Comparison of ENCODE assay signal across 15 mouse cellular contexts in the genomic region with DNA sequence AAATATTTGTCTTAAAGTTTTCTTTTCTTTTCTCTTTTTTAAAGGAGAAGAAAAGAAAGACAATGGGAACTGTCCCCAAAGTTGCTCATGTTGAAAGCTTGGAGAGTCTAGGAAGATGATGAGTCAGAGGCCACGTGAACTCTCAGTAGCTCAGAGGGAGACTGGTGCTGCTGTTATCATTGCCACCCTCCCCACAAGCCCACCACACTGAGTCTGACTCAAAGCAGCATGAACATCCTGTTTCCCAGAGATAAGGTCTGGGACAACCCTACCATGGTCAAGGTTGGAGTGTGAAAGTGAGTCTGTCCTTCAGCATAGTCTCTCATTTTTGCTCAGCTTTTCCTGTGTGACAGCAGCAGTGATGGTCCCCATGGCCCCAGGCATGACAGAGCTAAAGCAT.
DNase-seq lines count a peak whose midpoint lies in the region; ATAC-seq and TF ChIP-seq lines count a peak whose summit lies in the region.
"Had no signal": no experiment of that assay in that cellular context is flagged by ENCODE, and none has a peak within 500 bp of the region (broad histone marks: within the 10 kb centered on the region; RNA-seq: fewer than 3 reads in every experiment).

No protein-coding gene starts in this region.

- H3K36me3 ChIP-seq in G1E (replicated peaks): no peaks in the 10 kb centered on the region
- no peaks in the 10 kb centered on the region for H3K36me3 ChIP-seq in megakaryocyte, embryonic 14.5 days (replicated peaks; ENCODE audit: low read length)
- no peaks in the 10 kb centered on the region for H3K36me3 ChIP-seq in midbrain, embryonic 14.5 days (ENCODE audit: control insufficient read depth, insufficient read depth, low read length)
- H3K36me3 ChIP-seq: midbrain, embryonic 10.5 days had no signal

- H3K4me1 ChIP-seq in G1E (ENCODE audit: insufficient read depth, low read depth, low read length): peaks cover 75% of the 10 kb centered on the region
- peaks cover 81% of the 10 kb centered on the region for H3K4me1 ChIP-seq in megakaryocyte, embryonic 14.5 days
- no peaks in the 10 kb centered on the region for H3K4me1 ChIP-seq in midbrain, embryonic 14.5 days (ENCODE audit: control insufficient read depth, insufficient read depth, low read length)

- ATAC-seq in G1E (ENCODE audit: extremely low read depth, insufficient number of reproducible peaks, low FRiP score, poor library complexity, severe bottlenecking): peak; percentile 88
- ATAC-seq in midbrain, embryonic 14.5 days (ENCODE audit: low FRiP score, low TSS enrichment): no peak

- 67% methylated on average over 1 of the region's 1 CpGs for WGBS in midbrain, embryonic 14.5 days

- H3K27ac ChIP-seq in midbrain, embryonic 14.5 days (replicated peaks; ENCODE audit: low read depth, low read length): no peak overlapping the region
- H3K27ac ChIP-seq: kidney, postnatal 0 days; midbrain, embryonic 10.5 days had no signal

- H3K27me3 ChIP-seq in G1E (ENCODE audit: insufficient read depth, low read length): no peaks in the 10 kb centered on the region
- H3K27me3 ChIP-seq in megakaryocyte, embryonic 14.5 days (replicated peaks): no peaks in the 10 kb centered on the region
- no peaks in the 10 kb centered on the region for H3K27me3 ChIP-seq in midbrain, embryonic 14.5 days (ENCODE audit: control insufficient read depth, insufficient read depth, low read length)

- peak overlapping the region; percentile 1; the same call in 1 of the 2 replicates for H3K4me3 ChIP-seq in G1E (ENCODE audit: low read depth, low read length)
- peak overlapping the region; percentile 67 for H3K4me3 ChIP-seq in megakaryocyte, embryonic 14.5 days (replicated peaks)
- H3K4me3 ChIP-seq in midbrain, embryonic 14.5 days (replicated peaks; ENCODE audit: low read depth, low read length): no peak overlapping the region
- H3K4me3 ChIP-seq: midbrain, embryonic 10.5 days had no signal

- peak; percentile 21 for DNase-seq in adrenal gland, postnatal 14 days
- no peak for DNase-seq in adrenal gland, adult 18-20 months (ENCODE audit: low spot score in 2 of 2)
- DNase-seq in G1E (ENCODE audit: low spot score): peak; percentile 60
- DNase-seq in liver: peak; percentile 63
- no peak for DNase-seq in frontal cortex, adult 2 months (ENCODE audit: extremely low spot score in 1 of 2, low spot score in 1 of 2)
- DNase-seq in midbrain, embryonic 14.5 days: no peak
- DNase-seq in cerebellum, adult 9-11 months: no peak
- DNase-seq: B cell, adult 2 months; cerebellum, postnatal 25 days; heart, postnatal 4 days; lung, embryonic 14.5 days; right cerebral cortex, postnatal 25 days had no signal

- no peak for TF ChIP-seq CTCF in G1E (IDR thresholded peaks at IDR 0.05; ENCODE audit: low read depth, low read length)

- no peak overlapping the region for H3K4me2 ChIP-seq in midbrain, embryonic 14.5 days (ENCODE audit: low read length)
- H3K4me2 ChIP-seq: lung, embryonic 14.5 days had no signal

- H3K9ac ChIP-seq in midbrain, embryonic 14.5 days (replicated peaks; ENCODE audit: low read length): no peak overlapping the region
- H3K9ac ChIP-seq: lung, embryonic 14.5 days had no signal

- H3K9me3 ChIP-seq in G1E (replicated peaks): no peaks in the 10 kb centered on the region
- no peaks in the 10 kb centered on the region for H3K9me3 ChIP-seq in megakaryocyte, embryonic 14.5 days
- no peaks in the 10 kb centered on the region for H3K9me3 ChIP-seq in midbrain, embryonic 14.5 days (ENCODE audit: control insufficient read depth, low read length)
- H3K9me3 ChIP-seq: midbrain, embryonic 10.5 days had no signal

Comparison
In these comparisons a context has a peak if more than half of its experiments do, and no peak if none do; other contexts are left out.
1. DNase-seq: peak in adrenal gland, postnatal 14 days (single experiment), G1E (single experiment) and liver (single experiment); none in adrenal gland, adult 18-20 months (0 of 2), frontal cortex, adult 2 months (0 of 2), midbrain, embryonic 14.5 days (single experiment) and cerebellum, adult 9-11 months (single experiment).